Mouse (Mus musculus): ENCODE measurements at regions not wholly inside any gene's neighbourhood (a gene's known extent, or its start where the extent isn't known, plus 50 kb on each side); places are given as distances from the start of the nearest gene placed in this dataset.

- H3K27ac ChIP-seq (replicated peaks), result peak overlapping the region; percentile 57
- 0 out of 2 replicates have a peak, but pooled peaks cover 11% of the 10 kb centered on the region for H3K4me1 ChIP-seq (replicated peaks)
- no peaks in the 10 kb centered on the region for H3K9me3 ChIP-seq
- no peak overlapping the region for H3K4me2 ChIP-seq
- peak; percentile 88 for ATAC-seq (ENCODE audit: low FRiP score, low read depth)
- WGBS, result 22% methylated on average over 2 of the region's 2 CpGs
- H3K9ac ChIP-seq, result no peak overlapping the region
- H3K27me3 ChIP-seq, result no peaks in the 10 kb centered on the region
- H3K36me3 ChIP-seq, result no peaks in the 10 kb centered on the region
- H3K4me3 ChIP-seq, result no peak overlapping the region
Observed at GRCm38 (mm10) chr6:140946720-140947119, 217.6 kb downstream of the Gm11077 start.

GRCm38 (mm10) chr6:140950483-140950882, 221.4 kb downstream of the Gm11077 start:
- Histone ChIP-seq H3K4me2 (no peak overlapping the region), H3K36me3 (no peaks in the 10 kb centered on the region), H3K9me3 (no peaks in the 10 kb centered on the region), H3K27ac (replicated peaks) (no peak overlapping the region), H3K9ac (no peak overlapping the region), H3K4me3 (no peak overlapping the region), H3K4me1 (replicated peaks) (peaks cover 11% of the 10 kb centered on the region; the same call in 1 of the 2 replicates), H3K27me3 (no peaks in the 10 kb centered on the region)
- ATAC-seq (ENCODE audit: low FRiP score, low read depth), result peak; percentile 52; the same call in 1 of the 2 replicates
- 50% methylated on average over 6 of the region's 6 CpGs for WGBS

- Histone ChIP-seq H3K27me3 (no peaks in the 10 kb centered on the region), H3K27ac (replicated peaks) (0 out of 2 replicates have a peak overlapping the region, but pooled peaks have one; percentile 0), H3K4me3 (no peak overlapping the region), H3K4me2 (no peak overlapping the region), H3K9ac (no peak overlapping the region), H3K36me3 (no peaks in the 10 kb centered on the region), H3K9me3 (no peaks in the 10 kb centered on the region), H3K4me1 (replicated peaks) (peaks cover 9% of the 10 kb centered on the region; the same call in 1 of the 2 replicates)
- no peak for ATAC-seq (ENCODE audit: low FRiP score, low read depth)
Observed at GRCm38 (mm10) chr6:140953256-140953655, 224.2 kb downstream of the Gm11077 start.

GRCm38 (mm10) chr6:140953721-140954120, 224.6 kb downstream of the Gm11077 start:
- 81% methylated on average over 1 of the region's 1 CpGs for WGBS
- H3K4me3 ChIP-seq, result no peak overlapping the region
- no peak overlapping the region for H3K9ac ChIP-seq
- H3K36me3 ChIP-seq, result no peaks in the 10 kb centered on the region
- ATAC-seq (ENCODE audit: low FRiP score, low read depth), result no peak
- 0 out of 2 replicates have a peak overlapping the region, but pooled peaks have one; percentile 0 for H3K27ac ChIP-seq (replicated peaks)
- no peaks in the 10 kb centered on the region for H3K9me3 ChIP-seq
- peaks cover 9% of the 10 kb centered on the region; the same call in 1 of the 2 replicates for H3K4me1 ChIP-seq (replicated peaks)
- H3K27me3 ChIP-seq, result no peaks in the 10 kb centered on the region
- no peak overlapping the region for H3K4me2 ChIP-seq

GRCm38 (mm10) chr6:140955751-140956521, 226.9 kb downstream of the Gm11077 start:
- H3K9me3 ChIP-seq, result no peaks in the 10 kb centered on the region
- H3K4me1 ChIP-seq (replicated peaks), result peaks cover 9% of the 10 kb centered on the region; the same call in 1 of the 2 replicates
- WGBS, result 51% methylated on average over 13 of the region's 13 CpGs
- H3K36me3 ChIP-seq, result no peaks in the 10 kb centered on the region
- H3K27ac ChIP-seq (replicated peaks), result peak overlapping the region; percentile 18
- H3K27me3 ChIP-seq, result no peaks in the 10 kb centered on the region
- H3K4me2 ChIP-seq, result no peak overlapping the region
- no peak overlapping the region for H3K9ac ChIP-seq
- peak; percentile 54; the same call in 1 of the 2 replicates for ATAC-seq (ENCODE audit: low FRiP score, low read depth)
- H3K4me3 ChIP-seq, result no peak overlapping the region

GRCm38 (mm10) chr6:140956522-140956863, 227.4 kb downstream of the Gm11077 start:
- Histone ChIP-seq H3K27ac (replicated peaks) (peak overlapping the region; percentile 18; the same call in 1 of the 2 replicates), H3K4me3 (no peak overlapping the region), H3K27me3 (no peaks in the 10 kb centered on the region), H3K4me1 (replicated peaks) (peaks cover 9% of the 10 kb centered on the region; the same call in 1 of the 2 replicates), H3K4me2 (no peak overlapping the region), H3K9ac (no peak overlapping the region), H3K9me3 (no peaks in the 10 kb centered on the region), H3K36me3 (no peaks in the 10 kb centered on the region)
- 0 out of 2 replicates have a peak, but pooled peaks have one; percentile 10 for ATAC-seq (ENCODE audit: low FRiP score, low read depth)
- WGBS, result 89% methylated on average over 4 of the region's 4 CpGs

- Histone ChIP-seq H3K27ac (replicated peaks) (0 out of 2 replicates have a peak overlapping the region, but pooled peaks have one; percentile 6), H3K36me3 (no peaks in the 10 kb centered on the region), H3K4me3 (peak overlapping the region; percentile 17; the same call in 1 of the 2 replicates), H3K9ac (no peak overlapping the region; the same call in 1 of the 2 replicates), H3K4me1 (replicated peaks) (peaks cover 18% of the 10 kb centered on the region), H3K27me3 (no peaks in the 10 kb centered on the region), H3K9me3 (no peaks in the 10 kb centered on the region), H3K4me2 (peak overlapping the region; percentile 41)
- 20% methylated on average over 11 of the region's 11 CpGs for WGBS
- peak; percentile 72 for ATAC-seq (ENCODE audit: low FRiP score, low read depth)
Observed at GRCm38 (mm10) chr6:140961987-140962386, 232.9 kb downstream of the Gm11077 start.

GRCm38 (mm10) chr6:140962563-140962962, 233.5 kb downstream of the Gm11077 start:
- Histone ChIP-seq H3K27ac (replicated peaks) (no peak overlapping the region), H3K9me3 (no peaks in the 10 kb centered on the region), H3K4me1 (replicated peaks) (peaks cover 18% of the 10 kb centered on the region), H3K27me3 (no peaks in the 10 kb centered on the region), H3K4me2 (peak overlapping the region; percentile 41), H3K36me3 (no peaks in the 10 kb centered on the region), H3K4me3 (no peak overlapping the region), H3K9ac (no peak overlapping the region)
- peak; percentile 69 for ATAC-seq (ENCODE audit: low FRiP score, low read depth)
- WGBS, result 12% methylated on average over 4 of the region's 4 CpGs

GRCm38 (mm10) chr6:140973732-140974131, 244.6 kb downstream of the Gm11077 start:
- ATAC-seq (ENCODE audit: low FRiP score, low read depth), result no peak
- no peaks in the 10 kb centered on the region for H3K36me3 ChIP-seq
- no peak overlapping the region for H3K4me2 ChIP-seq
- no peak overlapping the region for H3K9ac ChIP-seq
- H3K4me1 ChIP-seq (replicated peaks), result no peaks in the 10 kb centered on the region
- WGBS, result 50% methylated on average over 6 of the region's 6 CpGs
- no peak overlapping the region for H3K4me3 ChIP-seq
- H3K27me3 ChIP-seq, result no peaks in the 10 kb centered on the region
- H3K27ac ChIP-seq (replicated peaks), result no peak overlapping the region
- H3K9me3 ChIP-seq, result no peaks in the 10 kb centered on the region

- Histone ChIP-seq H3K4me1 (replicated peaks) (no peaks in the 10 kb centered on the region), H3K9ac (no peak overlapping the region), H3K27ac (replicated peaks) (no peak overlapping the region), H3K4me2 (no peak overlapping the region), H3K4me3 (no peak overlapping the region), H3K36me3 (no peaks in the 10 kb centered on the region), H3K9me3 (no peaks in the 10 kb centered on the region), H3K27me3 (no peaks in the 10 kb centered on the region)
- 86% methylated on average over 5 of the region's 5 CpGs for WGBS
- ATAC-seq (ENCODE audit: low FRiP score, low read depth), result no peak
Observed at GRCm38 (mm10) chr6:140976989-140977388, 247.9 kb downstream of the Gm11077 start.

- H3K4me2 ChIP-seq, result no peak overlapping the region
- no peak overlapping the region for H3K9ac ChIP-seq
- no peaks in the 10 kb centered on the region for H3K27me3 ChIP-seq
- WGBS, result 95% methylated on average over 8 of the region's 8 CpGs
- no peaks in the 10 kb centered on the region for H3K4me1 ChIP-seq (replicated peaks)
- no peaks in the 10 kb centered on the region for H3K36me3 ChIP-seq
- ATAC-seq (ENCODE audit: low FRiP score, low read depth), result no peak
- H3K9me3 ChIP-seq, result no peaks in the 10 kb centered on the region
- no peak overlapping the region for H3K4me3 ChIP-seq
- H3K27ac ChIP-seq (replicated peaks), result no peak overlapping the region
Observed at GRCm38 (mm10) chr6:140983610-140984009, 254.5 kb downstream of the Gm11077 start.

GRCm38 (mm10) chr6:140984249-140984648, 255.2 kb downstream of the Gm11077 start:
- 94% methylated on average over 7 of the region's 7 CpGs for WGBS

More at GRCm38 (mm10) chr6:140984249-140984648, 255.2 kb downstream of the Gm11077 start:
- Histone ChIP-seq H3K27me3 (no peaks in the 10 kb centered on the region), H3K9me3 (no peaks in the 10 kb centered on the region), H3K4me3 (no peak overlapping the region), H3K4me1 (replicated peaks) (no peaks in the 10 kb centered on the region), H3K36me3 (no peaks in the 10 kb centered on the region), H3K4me2 (no peak overlapping the region), H3K27ac (replicated peaks) (no peak overlapping the region), H3K9ac (no peak overlapping the region)
- ATAC-seq (ENCODE audit: low FRiP score, low read depth), result no peak
